Comparison of ENCODE assay signal across 15 mouse cellular contexts in genomic region chr9:58246083-58246591, GRCm38 (mm10). TPM values are rescaled to one million over a fixed set of nuclear protein-coding genes. Genes with fewer than 3 reads are reported as not detected.
DNase-seq lines count a peak whose midpoint lies in the region; ATAC-seq and TF ChIP-seq lines count a peak whose summit lies in the region.
"Had no signal": no experiment of that assay in that cellular context is flagged by ENCODE, and none has a peak within 500 bp of the region (broad histone marks: within the 10 kb centered on the region; RNA-seq: fewer than 3 reads in every experiment).

No protein-coding gene starts in this region.

- no peaks in the 10 kb centered on the region for H3K27me3 ChIP-seq in liver, embryonic 15.5 days
- no peaks in the 10 kb centered on the region for H3K27me3 ChIP-seq in forebrain, embryonic 12.5 days
- H3K27me3 ChIP-seq in heart, embryonic 12.5 days (replicated peaks), result no peaks in the 10 kb centered on the region

- peak overlapping the region; percentile 88 for H3K4me2 ChIP-seq in liver, embryonic 15.5 days
- H3K4me2 ChIP-seq in forebrain, embryonic 12.5 days, result no peak overlapping the region
- no peak overlapping the region for H3K4me2 ChIP-seq in heart, embryonic 12.5 days

- H3K9me3 ChIP-seq in liver, embryonic 15.5 days (replicated peaks), result no peaks in the 10 kb centered on the region
- no peaks in the 10 kb centered on the region for H3K9me3 ChIP-seq in forebrain, embryonic 12.5 days
- no peaks in the 10 kb centered on the region for H3K9me3 ChIP-seq in heart, embryonic 12.5 days (replicated peaks)

- WGBS in liver, embryonic 15.5 days (ENCODE audit: insufficient replicate concordance), result 2% methylated on average over 4 of the region's 4 CpGs
- 88% methylated on average over 4 of the region's 4 CpGs for WGBS in forebrain, embryonic 12.5 days
- WGBS in heart, embryonic 12.5 days, result 64% methylated on average over 4 of the region's 4 CpGs

- no peak for TF ChIP-seq CTCF in gastrocnemius, adult 2 months (IDR thresholded peaks at IDR 0.05)

- H3K9ac ChIP-seq in liver, embryonic 15.5 days, result peak overlapping the region; percentile 79; the same call in 1 of the 2 replicates
- no peak overlapping the region for H3K9ac ChIP-seq in forebrain, embryonic 12.5 days
- no peak overlapping the region for H3K9ac ChIP-seq in heart, embryonic 12.5 days

- H3K4me3 ChIP-seq in gastrocnemius, adult 2 months, result peak overlapping the region; percentile 68; the same call in 1 of the 2 replicates
- peak overlapping the region; percentile 75 for H3K4me3 ChIP-seq in liver, embryonic 15.5 days (replicated peaks)
- no peak overlapping the region for H3K4me3 ChIP-seq in forebrain, embryonic 12.5 days (replicated peaks)
- H3K4me3 ChIP-seq in heart, embryonic 12.5 days, result no peak overlapping the region

- no peak for DNase-seq in gastrocnemius, adult 2 months
- DNase-seq in gastrocnemius, postnatal 14 days, result no peak
- peak; percentile 61 for DNase-seq in A20 (ENCODE audit: low read depth, low spot score)
- peak; percentile 77 for DNase-seq in c-Kit-positive CD71-positive TER-119-positive erythroid progenitor cells, embryonic 14.5 days (ENCODE audit: low spot score)
- DNase-seq in kidney, adult 11 months, result no peak
- DNase-seq: kidney, adult 18-20 months; layer of hippocampus, postnatal 36 days; lung, adult 2 months; midbrain, embryonic 14.5 days; right cerebral cortex, postnatal 4 days; thymus, postnatal 4 days had no signal

- peaks cover 47% of the 10 kb centered on the region for H3K36me3 ChIP-seq in liver, embryonic 15.5 days (replicated peaks)
- no peaks in the 10 kb centered on the region for H3K36me3 ChIP-seq in forebrain, embryonic 12.5 days (replicated peaks)
- H3K36me3 ChIP-seq in heart, embryonic 12.5 days, result peaks cover 6% of the 10 kb centered on the region

- peak; percentile 43; the same call in 1 of the 2 replicates for ATAC-seq in liver, embryonic 15.5 days (ENCODE audit: insufficient read depth)
- ATAC-seq in forebrain, embryonic 12.5 days (ENCODE audit: low FRiP score), result no peak
- no peak for ATAC-seq in heart, embryonic 12.5 days (ENCODE audit: insufficient number of reproducible peaks, low FRiP score)

- H3K4me1 ChIP-seq in liver, embryonic 15.5 days (replicated peaks), result peaks cover 80% of the 10 kb centered on the region
- peaks cover 48% of the 10 kb centered on the region for H3K4me1 ChIP-seq in forebrain, embryonic 12.5 days
- peaks cover 62% of the 10 kb centered on the region for H3K4me1 ChIP-seq in heart, embryonic 12.5 days (replicated peaks)

- peak overlapping the region; percentile 82; the same call in 1 of the 2 replicates for H3K27ac ChIP-seq in gastrocnemius, adult 2 months
- peak overlapping the region; percentile 95 for H3K27ac ChIP-seq in liver, embryonic 15.5 days (replicated peaks)
- H3K27ac ChIP-seq in forebrain, embryonic 12.5 days, result no peak overlapping the region
- H3K27ac ChIP-seq in heart, embryonic 12.5 days (ENCODE audit: poor library complexity, severe bottlenecking), result no peak overlapping the region

- intact Hi-C loops in gastrocnemius, adult 2 months (cut with DNase I), result loop anchor here (2.0 kb wide), 1 partner anchor 35 kb away; no protein-coding TSS in a partner anchor
- intact Hi-C loops in gastrocnemius, postnatal 14 days (cut with DNase I; ENCODE audit: low total_unique reads), result no loop called here

RNA-seq across cellular contexts. Expression of gene Pml, which starts 3.4 kb away (rescaled TPM):
- total RNA-seq in gastrocnemius, adult 2 months (2021), result 1 to 10 TPM; 4.1 to 4.5 TPM
- total RNA-seq in gastrocnemius, postnatal 14 days (2021), result 1 to 10 TPM; 5.2 to 7.5 TPM
- polyA plus RNA-seq in liver, embryonic 15.5 days (2015; fragmentation: Nextera tagmentation; extraction: Ambion mirVana), result 19.3 and 22.0 TPM in 2 replicates
- polyA plus RNA-seq in forebrain, embryonic 12.5 days (2016; fragmentation: Nextera tagmentation; extraction: Ambion mirVana), result 11.1 TPM in 2 replicates
- polyA plus RNA-seq in heart, embryonic 12.5 days (2016; fragmentation: Nextera tagmentation; extraction: Ambion mirVana), result 15.2 and 15.5 TPM in 2 replicates

RNA-seq across cellular contexts. Expression of gene Stoml1, which starts 6.8 kb away (rescaled TPM):
- total RNA-seq in gastrocnemius, adult 2 months (2021), result 1 to 10 TPM; 6.8 to 7.3 TPM
- total RNA-seq in gastrocnemius, postnatal 14 days (2021), result 1 to 10 TPM; 7.0 to 8.7 TPM
- polyA plus RNA-seq in liver, embryonic 15.5 days (2015; fragmentation: Nextera tagmentation; extraction: Ambion mirVana), result 4.1 and 5.0 TPM in 2 replicates
- 52.2 and 53.3 TPM in 2 replicates for polyA plus RNA-seq in forebrain, embryonic 12.5 days (2016; fragmentation: Nextera tagmentation; extraction: Ambion mirVana)
- polyA plus RNA-seq in heart, embryonic 12.5 days (2016; fragmentation: Nextera tagmentation; extraction: Ambion mirVana), result 24.0 and 24.7 TPM in 2 replicates

RNA-seq across cellular contexts. Expression of gene Islr2, which starts 42.0 kb away (rescaled TPM):
- total RNA-seq in gastrocnemius, adult 2 months (2021), result 1 to 10 TPM; 2.6 to 3.3 TPM
- 1 to 10 TPM; 3.1 to 5.8 TPM for total RNA-seq in gastrocnemius, postnatal 14 days (2021)
- polyA plus RNA-seq in liver, embryonic 15.5 days (2015; fragmentation: Nextera tagmentation; extraction: Ambion mirVana), result 0.05 and 0.08 TPM in 2 replicates
- 52.3 and 60.8 TPM in 2 replicates for polyA plus RNA-seq in forebrain, embryonic 12.5 days (2016; fragmentation: Nextera tagmentation; extraction: Ambion mirVana)
- 0.05 TPM in 1 of 2 replicates, not detected in the other for polyA plus RNA-seq in heart, embryonic 12.5 days (2016; fragmentation: Nextera tagmentation; extraction: Ambion mirVana)

RNA-seq across cellular contexts. Expression of gene Islr, which starts 42.0 kb away (rescaled TPM):
- 10 to 100 TPM; 11.9 to 26.1 TPM for total RNA-seq in gastrocnemius, adult 2 months (2021)
- total RNA-seq in gastrocnemius, postnatal 14 days (2021), result 10 to 100 TPM; 58.1 to 77.5 TPM
- 4.2 and 4.5 TPM in 2 replicates for polyA plus RNA-seq in liver, embryonic 15.5 days (2015; fragmentation: Nextera tagmentation; extraction: Ambion mirVana)
- 16.4 and 17.9 TPM in 2 replicates for polyA plus RNA-seq in forebrain, embryonic 12.5 days (2016; fragmentation: Nextera tagmentation; extraction: Ambion mirVana)
- 8.5 and 8.6 TPM in 2 replicates for polyA plus RNA-seq in heart, embryonic 12.5 days (2016; fragmentation: Nextera tagmentation; extraction: Ambion mirVana)
- total RNA-seq: neutrophil, adult 5-6 weeks had no signal

Comparison
In these comparisons a context has a peak if more than half of its experiments do, and no peak if none do; other contexts are left out.
1. DNase-seq: peak in A20 (single experiment) and c-Kit-positive CD71-positive TER-119-positive erythroid progenitor cells, embryonic 14.5 days (single experiment); none in gastrocnemius, adult 2 months (single experiment), gastrocnemius, postnatal 14 days (single experiment) and kidney, adult 11 months (single experiment).
2. H3K27ac ChIP-seq: peak in gastrocnemius, adult 2 months (single experiment) and liver, embryonic 15.5 days (single experiment); none in forebrain, embryonic 12.5 days (single experiment) and heart, embryonic 12.5 days (single experiment).
3. H3K4me3 ChIP-seq: peak in gastrocnemius, adult 2 months (single experiment) and liver, embryonic 15.5 days (single experiment); none in forebrain, embryonic 12.5 days (single experiment) and heart, embryonic 12.5 days (single experiment).
4. RNA of gene Islr2, which starts 42.0 kb away (polyA plus RNA-seq): 52.3 to 60.8 TPM in forebrain, embryonic 12.5 days; 0.05 TPM in heart, embryonic 12.5 days and 0.05 to 0.08 TPM in liver, embryonic 15.5 days; every median in the first group is over 10 times any median in the second.